Mouse (Mus musculus): ENCODE measurements around the gene Icos. TPM values are rescaled to one million over a fixed set of nuclear protein-coding genes. Genes with fewer than 3 reads are reported as not detected.

Icos gene
- 0.28 TPM in 1 of 4 replicates, not detected in the others for total RNA-seq (2023)

GRCm38 (mm10) chr1:60977641-60978040, at the start of gene Icos:
Icos (plus strand) TSS chr1:60977927.

Other genes with a start within 250 kb of the Icos start
- 1.0 to 2.1 TPM (median 1.5 TPM) in 4 replicates for gene Ctla4, start 90.9 kb upstream of the Icos start, total RNA-seq (2023)